Mouse (Mus musculus) midbrain, embryonic 13.5 days (tissue): Measurements from ENCODE around the gene Babam2. TPM values are rescaled to one million over a fixed set of nuclear protein-coding genes. Genes with fewer than 3 reads are reported as not detected.

Source experiments
- ATAC-seq: fragments of 200-750 bp; cut with Nextera tagmentation; 2 replicates; pipeline ENCODE4 v1.8.0; 2017; ENCODE audit warnings: mild to moderate bottlenecking, moderate TSS enrichment, moderate library complexity
- H3K27ac ChIP-seq: fragments of 300-500 bp; sonication (generic); 2 replicates; pipeline ENCODE4 v1.5.1; 2015; ENCODE audit warnings: inconsistent platforms, mild to moderate bottlenecking, moderate library complexity
- H3K27me3 ChIP-seq: fragments of 300-500 bp; sonication (generic); 2 replicates; pipeline ENCODE4 v1.6.1; 2015; ENCODE audit warnings: mild to moderate bottlenecking, inconsistent platforms
- H3K36me3 ChIP-seq: fragments of 300-500 bp; sonication (generic); 2 replicates; pipeline ENCODE4 v1.6.1; 2015; ENCODE audit warnings: mild to moderate bottlenecking, inconsistent platforms
- H3K4me1 ChIP-seq: fragments of 300-500 bp; sonication (generic); replicated peaks from 2 replicates; pipeline ENCODE4 v1.6.1; 2015; ENCODE audit warnings: inconsistent platforms
- H3K4me2 ChIP-seq: fragments of 300-500 bp; sonication (generic); replicated peaks from 2 replicates; pipeline ENCODE4 v1.6.1; 2015; ENCODE audit warnings: moderate library complexity, mild to moderate bottlenecking, inconsistent platforms
- H3K4me3 ChIP-seq: fragments of 300-500 bp; sonication (generic); replicated peaks from 2 replicates; pipeline ENCODE4 v1.5.1; 2015; ENCODE audit warnings: mild to moderate bottlenecking, inconsistent platforms
- H3K9ac ChIP-seq: fragments of 300-500 bp; sonication (generic); replicated peaks from 2 replicates; pipeline ENCODE4 v1.6.1; 2015; ENCODE audit warnings: mild to moderate bottlenecking, inconsistent platforms
- H3K9me3 ChIP-seq: fragments of 300-500 bp; sonication (generic); 2 replicates; pipeline ENCODE4 v1.6.1; 2016; ENCODE audit warnings: mild to moderate bottlenecking, inconsistent platforms
- WGBS: fragments of 180-500 bp; shearing (Covaris S2); methylation state at CpG from one replicate; pipeline ENCODE4 v1.1.7; 2015; 5-methylcytosine and 5-hydroxymethylcytosine counted together
- polyA plus RNA-seq: library from polyadenylated mRNA; unstranded; fragments of >200 nt; fragmentation: Nextera tagmentation; extraction: Ambion mirVana; gene quantifications from 2 replicates; pipeline ENCODE4 v1.2.1, GENCODE M21; 2015

The Babam2 gene
- polyA plus RNA-seq, 1 experiment from 2014 or later = 63.4 TPM

- Histone ChIP-seq H3K9me3 (no peaks in the 10 kb centered on the region), H3K9ac (no peak overlapping the region), H3K27ac (no peak overlapping the region), H3K4me3 (no peak overlapping the region), H3K4me1 (no peaks in the 10 kb centered on the region), H3K36me3 (no peaks in the 10 kb centered on the region), H3K27me3 (no peaks in the 10 kb centered on the region), H3K4me2 (no peak overlapping the region)
- WGBS = 94% methylated on average over 2 of the region's 2 CpGs
- ATAC-seq = no peak
Observed at GRCm38 (mm10) chr5:31907959-31908358, 210.5 kb downstream of the Babam2 start.

- Histone ChIP-seq H3K36me3 (no peaks in the 10 kb centered on the region), H3K9me3 (no peaks in the 10 kb centered on the region), H3K4me2 (no peak overlapping the region), H3K4me1 (no peaks in the 10 kb centered on the region), H3K4me3 (no peak overlapping the region), H3K27ac (no peak overlapping the region), H3K9ac (no peak overlapping the region), H3K27me3 (no peaks in the 10 kb centered on the region)
- 86% methylated on average over 2 of the region's 2 CpGs for WGBS
- ATAC-seq = no peak
Observed at GRCm38 (mm10) chr5:31908818-31909217, 211.3 kb downstream of the Babam2 start.

GRCm38 (mm10) chr5:31916241-31916640 is 218.8 kb downstream of the Babam2 start:
- 84% methylated on average over 7 of the region's 7 CpGs for WGBS
- ATAC-seq = no peak
- no peaks in the 10 kb centered on the region for H3K9me3 ChIP-seq

GRCm38 (mm10) chr5:31918566-31918965 is 221.1 kb downstream of the Babam2 start:
- no peak overlapping the region for H3K9ac ChIP-seq
- no peaks in the 10 kb centered on the region for H3K27me3 ChIP-seq
- H3K4me3 ChIP-seq = no peak overlapping the region
- H3K9me3 ChIP-seq = no peaks in the 10 kb centered on the region
- H3K36me3 ChIP-seq = no peaks in the 10 kb centered on the region
- H3K27ac ChIP-seq = no peak overlapping the region
- H3K4me1 ChIP-seq = no peaks in the 10 kb centered on the region; the same call in 1 of the 2 replicates
- 95% methylated on average over 4 of the region's 4 CpGs for WGBS
- ATAC-seq = no peak
- no peak overlapping the region for H3K4me2 ChIP-seq

More at GRCm38 (mm10) chr5:31916241-31916640, 218.8 kb downstream of the Babam2 start:
- H3K27ac ChIP-seq = no peak overlapping the region
- H3K4me2 ChIP-seq = no peak overlapping the region
- no peaks in the 10 kb centered on the region for H3K27me3 ChIP-seq
- no peaks in the 10 kb centered on the region for H3K36me3 ChIP-seq
- no peak overlapping the region for H3K4me3 ChIP-seq
- H3K9ac ChIP-seq = no peak overlapping the region
- no peaks in the 10 kb centered on the region; the same call in 1 of the 2 replicates for H3K4me1 ChIP-seq

GRCm38 (mm10) chr5:31920129-31920528 is 222.6 kb downstream of the Babam2 start:
- H3K9me3 ChIP-seq = no peaks in the 10 kb centered on the region
- no peak for ATAC-seq

GRCm38 (mm10) chr5:31920890-31921289 is 223.4 kb downstream of the Babam2 start:
- H3K9me3 ChIP-seq = no peaks in the 10 kb centered on the region
- WGBS = 94% methylated on average over 1 of the region's 1 CpGs

More at GRCm38 (mm10) chr5:31920129-31920528, 222.6 kb downstream of the Babam2 start:
- H3K27ac ChIP-seq = no peak overlapping the region
- no peaks in the 10 kb centered on the region; the same call in 1 of the 2 replicates for H3K4me1 ChIP-seq
- no peaks in the 10 kb centered on the region for H3K27me3 ChIP-seq
- no peak overlapping the region for H3K9ac ChIP-seq
- H3K36me3 ChIP-seq = no peaks in the 10 kb centered on the region
- no peak overlapping the region for H3K4me2 ChIP-seq
- no peak overlapping the region for H3K4me3 ChIP-seq

GRCm38 (mm10) chr5:31924075-31924474 is 226.6 kb downstream of the Babam2 start:
- no peaks in the 10 kb centered on the region for H3K9me3 ChIP-seq
- no peak overlapping the region for H3K27ac ChIP-seq
- H3K36me3 ChIP-seq = no peaks in the 10 kb centered on the region
- no peak overlapping the region for H3K4me2 ChIP-seq
- H3K4me1 ChIP-seq = no peaks in the 10 kb centered on the region; the same call in 1 of the 2 replicates
- ATAC-seq = no peak
- H3K4me3 ChIP-seq = no peak overlapping the region
- H3K9ac ChIP-seq = no peak overlapping the region
- no peaks in the 10 kb centered on the region for H3K27me3 ChIP-seq

More at GRCm38 (mm10) chr5:31920890-31921289, 223.4 kb downstream of the Babam2 start:
- H3K27ac ChIP-seq = no peak overlapping the region
- H3K4me2 ChIP-seq = no peak overlapping the region
- no peak overlapping the region for H3K4me3 ChIP-seq
- H3K36me3 ChIP-seq = no peaks in the 10 kb centered on the region
- H3K4me1 ChIP-seq = no peaks in the 10 kb centered on the region; the same call in 1 of the 2 replicates
- no peak overlapping the region for H3K9ac ChIP-seq
- no peak for ATAC-seq
- H3K27me3 ChIP-seq = no peaks in the 10 kb centered on the region

- Histone ChIP-seq H3K4me2 (no peak overlapping the region), H3K9ac (no peak overlapping the region), H3K27me3 (no peaks in the 10 kb centered on the region), H3K4me3 (no peak overlapping the region), H3K9me3 (no peaks in the 10 kb centered on the region), H3K27ac (no peak overlapping the region), H3K36me3 (no peaks in the 10 kb centered on the region), H3K4me1 (no peaks in the 10 kb centered on the region)
- 94% methylated on average over 1 of the region's 1 CpGs for WGBS
- ATAC-seq = no peak
Observed at GRCm38 (mm10) chr5:31926551-31926950, 229.1 kb downstream of the Babam2 start.

GRCm38 (mm10) chr5:31929007-31929406 is 231.5 kb downstream of the Babam2 start:
- Histone ChIP-seq H3K9ac (no peak overlapping the region), H3K27me3 (no peaks in the 10 kb centered on the region), H3K4me2 (no peak overlapping the region), H3K4me1 (no peaks in the 10 kb centered on the region), H3K9me3 (no peaks in the 10 kb centered on the region), H3K36me3 (no peaks in the 10 kb centered on the region), H3K27ac (no peak overlapping the region), H3K4me3 (no peak overlapping the region)
- ATAC-seq = no peak
- 55% methylated on average over 7 of the region's 7 CpGs for WGBS

GRCm38 (mm10) chr5:31931127-31931625 is 233.7 kb downstream of the Babam2 start:
- ATAC-seq = no peak
- 79% methylated on average over 8 of the region's 8 CpGs for WGBS
- H3K4me1 ChIP-seq = no peaks in the 10 kb centered on the region
- H3K4me2 ChIP-seq = no peak overlapping the region
- H3K9ac ChIP-seq = no peak overlapping the region
- no peaks in the 10 kb centered on the region for H3K36me3 ChIP-seq
- no peaks in the 10 kb centered on the region for H3K27me3 ChIP-seq
- H3K27ac ChIP-seq = no peak overlapping the region
- H3K4me3 ChIP-seq = no peak overlapping the region
- no peaks in the 10 kb centered on the region for H3K9me3 ChIP-seq

- H3K9me3 ChIP-seq = no peaks in the 10 kb centered on the region
- no peak overlapping the region for H3K4me3 ChIP-seq
- H3K4me1 ChIP-seq = no peaks in the 10 kb centered on the region
- no peak for ATAC-seq
- no peaks in the 10 kb centered on the region for H3K27me3 ChIP-seq
- 84% methylated on average over 1 of the region's 1 CpGs for WGBS
- no peak overlapping the region for H3K4me2 ChIP-seq
- H3K27ac ChIP-seq = no peak overlapping the region
- H3K9ac ChIP-seq = no peak overlapping the region
- H3K36me3 ChIP-seq = no peaks in the 10 kb centered on the region
Observed at GRCm38 (mm10) chr5:31931637-31932036, 234.2 kb downstream of the Babam2 start.

- 91% methylated on average over 6 of the region's 6 CpGs for WGBS
- no peaks in the 10 kb centered on the region for H3K4me1 ChIP-seq
- H3K4me3 ChIP-seq = no peak overlapping the region
- no peak overlapping the region for H3K4me2 ChIP-seq
- no peak overlapping the region for H3K27ac ChIP-seq
- H3K27me3 ChIP-seq = no peaks in the 10 kb centered on the region
- H3K9ac ChIP-seq = no peak overlapping the region
- H3K9me3 ChIP-seq = no peaks in the 10 kb centered on the region
- no peak for ATAC-seq
- H3K36me3 ChIP-seq = no peaks in the 10 kb centered on the region
Observed at GRCm38 (mm10) chr5:31933296-31933695, 235.8 kb downstream of the Babam2 start.

GRCm38 (mm10) chr5:31934397-31934796 is 236.9 kb downstream of the Babam2 start:
- Histone ChIP-seq H3K4me1 (no peaks in the 10 kb centered on the region), H3K4me2 (no peak overlapping the region), H3K9ac (no peak overlapping the region), H3K27ac (no peak overlapping the region), H3K36me3 (no peaks in the 10 kb centered on the region), H3K27me3 (no peaks in the 10 kb centered on the region), H3K4me3 (no peak overlapping the region), H3K9me3 (no peaks in the 10 kb centered on the region)
- no peak for ATAC-seq
- 81% methylated on average over 3 of the region's 3 CpGs for WGBS
